Mouse (Mus musculus) gastrocnemius, postnatal 36 days (tissue): ENCODE results near the gene Lztr1. TPM values are rescaled to one million over a fixed set of nuclear protein-coding genes. Genes with fewer than 3 reads are reported as not detected.
A peak's percentile ranks its signal among the peaks of the same experiment; 100 is the strongest.
"Not testable (repeated sequence)": the region's sequence is repeated elsewhere in the genome, so short reads cannot be mapped to it uniquely, and the experiment has no call there.

Experiments used
- DNase-seq, 2 experiments: peaks; one replicate each; pipeline ENCODE4 v3.0.0; 2022
- intact Hi-C: fragments of 180-260 bp; cut with DNase I; formaldehyde crosslinking; loops from one replicate; pipeline ENCODE4 v1.15.1; 2025
- total RNA-seq, 2 experiments: library from RNA; stranded (reverse); gene quantifications; 2 replicates each; pipeline ENCODE4 v1.2.3; 2021

Lztr1 gene
- total RNA-seq, 2 experiments from 2014 or later = 18.8 to 23.2 TPM

DNA sequence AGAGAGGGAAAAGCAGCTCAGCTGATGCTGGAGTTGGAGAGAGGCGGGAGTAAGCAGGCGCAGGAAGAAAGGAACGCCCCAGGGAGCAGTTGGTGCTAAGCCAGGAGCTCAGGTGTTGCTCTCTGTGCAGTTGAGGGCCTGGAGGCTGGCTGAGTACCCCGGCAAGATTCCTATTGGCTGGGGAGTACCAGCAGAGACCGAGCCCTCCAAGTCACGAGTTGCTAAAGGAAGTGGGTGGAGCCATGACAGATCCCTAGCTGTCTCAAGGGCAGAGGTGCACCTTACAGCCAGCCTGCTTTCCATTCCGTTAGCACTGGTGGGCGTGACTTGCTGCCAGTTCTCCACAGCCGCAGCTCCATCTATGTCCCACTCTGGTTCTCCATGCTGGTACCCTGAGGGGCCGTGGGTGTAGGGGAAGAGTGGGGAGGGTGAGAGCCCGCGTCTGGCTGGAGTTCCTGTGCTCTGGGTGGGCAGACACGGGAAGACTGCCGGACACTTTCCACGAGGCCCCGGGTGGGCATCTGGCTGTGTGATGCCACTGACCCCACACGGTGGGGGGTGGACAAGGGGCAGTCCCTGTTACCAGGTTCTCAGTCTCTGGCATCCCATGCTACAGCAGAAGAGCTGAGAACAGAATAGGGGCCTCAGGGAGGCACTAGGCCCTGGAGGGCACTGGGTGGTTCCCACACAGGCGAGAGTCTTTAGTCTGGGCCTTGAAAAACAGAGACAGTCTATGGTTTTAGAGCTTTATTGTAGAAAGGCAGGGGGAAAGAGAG is 45.6 kb downstream of the Lztr1 start:
- DNase-seq = no peak
- intact Hi-C loops = no loop called here

DNA sequence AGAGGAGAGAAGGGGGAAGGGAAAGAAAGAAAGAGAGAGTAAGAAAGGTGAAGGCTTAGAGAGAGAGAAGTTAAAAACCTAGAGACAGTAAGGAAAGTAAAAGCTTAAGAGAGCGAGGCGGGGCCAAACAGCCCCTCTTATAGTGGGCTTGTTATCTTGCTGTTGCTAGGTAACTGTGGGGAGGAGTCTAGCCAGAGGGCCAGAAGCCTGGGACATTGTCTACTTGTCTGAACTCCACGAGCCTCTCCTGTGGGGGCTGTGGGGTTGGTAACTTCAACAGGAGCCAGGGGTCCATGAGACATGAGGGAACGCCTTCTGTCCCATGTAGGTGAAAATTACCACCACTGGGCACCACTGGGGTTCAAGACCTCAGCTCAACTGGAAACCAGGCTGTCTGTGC is 46.2 kb downstream of the Lztr1 start:
- DNase-seq, intact Hi-C loops: not testable (repeated sequence)

DNA sequence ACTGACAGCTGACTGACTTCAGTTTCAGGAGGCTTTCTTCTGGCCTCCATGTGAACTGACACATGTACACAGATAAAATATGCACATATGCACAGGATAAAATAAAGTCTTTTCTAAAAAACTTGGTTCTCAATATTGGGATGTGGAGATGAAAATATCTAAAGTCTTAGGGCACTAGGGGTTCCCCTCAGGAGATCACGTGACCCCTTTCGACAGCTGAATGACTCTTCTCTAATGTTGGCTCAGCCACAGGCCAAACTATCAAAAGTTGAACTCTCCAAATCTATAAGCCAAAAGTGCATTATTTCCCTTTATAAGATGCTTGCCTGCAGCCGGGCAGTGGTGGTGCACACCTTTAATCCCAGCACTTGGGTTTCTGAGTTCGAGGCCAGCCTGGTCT is 47.7 kb downstream of the Lztr1 start:
- no peak for DNase-seq
- intact Hi-C loops = no loop called here

DNA sequence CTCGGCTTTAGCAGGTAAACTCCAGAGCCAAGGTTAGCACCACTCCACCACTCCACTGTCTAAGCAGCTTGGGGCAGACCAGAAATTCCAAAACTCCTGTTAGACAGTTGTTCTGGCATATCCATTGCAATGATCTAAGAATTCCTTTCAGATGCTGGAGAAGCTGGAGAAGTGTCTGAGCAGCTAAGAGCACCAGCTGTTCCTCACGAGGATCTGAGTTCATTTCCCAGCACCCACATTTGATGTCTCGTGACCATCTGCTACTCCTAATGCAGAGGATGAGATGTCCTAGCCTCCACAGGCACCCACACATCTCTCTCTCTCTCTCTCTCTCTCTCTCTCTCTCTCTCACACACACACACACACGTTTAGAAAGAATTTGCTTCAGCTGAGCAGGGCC is 48.4 kb downstream of the Lztr1 start:
- intact Hi-C loops = no loop called here
- DNase-seq = no peak

DNA sequence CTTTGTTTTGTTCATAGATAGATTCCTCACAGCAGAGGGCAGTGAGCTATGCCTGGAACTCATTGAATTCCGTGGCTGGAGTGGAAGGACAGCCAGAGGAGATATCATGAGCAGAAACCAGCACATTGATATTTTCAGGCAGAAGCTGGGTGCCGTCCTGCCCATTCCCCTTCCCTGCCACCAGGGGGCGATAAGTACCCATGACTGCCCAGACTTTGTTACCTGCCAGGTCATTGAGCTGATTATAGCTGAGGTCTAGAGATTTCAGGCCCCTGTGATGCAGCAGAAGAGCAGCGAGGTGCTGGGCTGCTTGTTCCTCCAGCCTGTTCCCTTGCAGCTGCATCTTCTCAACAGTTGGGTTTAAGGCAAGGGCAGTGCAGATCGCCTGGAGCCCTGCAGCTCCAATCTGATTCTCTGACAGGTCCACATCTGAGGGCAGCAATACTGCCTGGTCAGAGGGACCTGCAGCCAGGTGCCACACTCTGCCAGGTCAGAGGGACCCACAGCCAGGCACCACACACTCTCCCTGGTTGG is 49.5 kb downstream of the Lztr1 start:
- intact Hi-C loops = no loop called here
- peak; percentile 43 to 49 for DNase-seq

DNA sequence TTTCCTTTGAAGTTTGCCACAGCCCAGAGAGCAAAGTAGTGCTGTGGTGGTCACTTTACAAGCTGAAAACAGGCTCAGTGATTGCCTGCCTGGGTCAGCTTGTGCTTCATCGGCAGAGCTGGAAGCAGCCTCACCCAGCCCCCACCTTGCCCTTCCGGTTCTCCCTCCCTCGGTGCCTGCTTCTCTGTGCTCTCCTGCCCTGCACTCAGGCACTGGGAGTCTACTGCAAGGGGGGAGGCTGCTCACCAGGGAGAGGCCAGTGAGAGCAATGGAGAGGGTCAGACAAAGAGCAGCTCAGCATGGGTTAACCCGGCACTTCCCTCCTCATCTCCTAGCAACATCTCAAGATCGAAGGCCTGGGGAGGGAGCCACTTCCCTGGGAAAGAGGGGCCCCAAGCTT is 50.3 kb downstream of the Lztr1 start:
- intact Hi-C loops = no loop called here

DNA sequence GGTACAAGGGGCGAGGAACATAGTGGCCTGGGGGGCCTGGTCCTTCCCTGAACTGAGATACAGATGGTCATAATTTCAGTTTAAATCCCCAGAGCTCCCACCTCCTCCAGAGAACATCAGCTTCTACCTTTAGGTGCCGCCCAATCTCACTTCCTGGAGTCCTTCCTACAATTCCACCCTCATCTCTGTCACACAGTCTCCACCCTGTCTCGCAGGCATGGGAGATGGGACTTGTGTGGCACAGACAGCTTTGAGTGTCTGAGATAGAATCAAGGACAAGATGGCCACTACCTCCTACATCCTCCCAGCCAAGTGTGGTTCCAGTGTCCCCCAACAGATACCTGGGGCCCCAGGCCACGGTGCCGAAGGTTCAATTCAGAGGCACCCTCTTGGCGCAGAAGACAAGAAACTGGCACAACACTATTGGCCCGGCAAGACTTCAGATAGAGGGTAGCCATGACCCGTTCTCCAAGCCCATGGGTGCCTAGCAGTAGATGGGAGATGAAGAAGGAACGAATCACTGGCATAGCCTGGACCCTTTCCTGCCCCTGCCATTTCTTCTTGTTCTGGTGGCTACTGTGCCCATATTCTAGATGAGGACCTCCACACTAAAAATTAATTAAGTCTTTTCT is 51.0 kb downstream of the Lztr1 start:
- intact Hi-C loops = loop anchor here (1.0 kb wide), 1 partner anchor 60 kb away; the partner anchor contains the start of gene Smpd4
- DNase-seq = no peak

More for the DNA sequence above, 50.3 kb downstream of the Lztr1 start:
- DNase-seq = no peak

DNA sequence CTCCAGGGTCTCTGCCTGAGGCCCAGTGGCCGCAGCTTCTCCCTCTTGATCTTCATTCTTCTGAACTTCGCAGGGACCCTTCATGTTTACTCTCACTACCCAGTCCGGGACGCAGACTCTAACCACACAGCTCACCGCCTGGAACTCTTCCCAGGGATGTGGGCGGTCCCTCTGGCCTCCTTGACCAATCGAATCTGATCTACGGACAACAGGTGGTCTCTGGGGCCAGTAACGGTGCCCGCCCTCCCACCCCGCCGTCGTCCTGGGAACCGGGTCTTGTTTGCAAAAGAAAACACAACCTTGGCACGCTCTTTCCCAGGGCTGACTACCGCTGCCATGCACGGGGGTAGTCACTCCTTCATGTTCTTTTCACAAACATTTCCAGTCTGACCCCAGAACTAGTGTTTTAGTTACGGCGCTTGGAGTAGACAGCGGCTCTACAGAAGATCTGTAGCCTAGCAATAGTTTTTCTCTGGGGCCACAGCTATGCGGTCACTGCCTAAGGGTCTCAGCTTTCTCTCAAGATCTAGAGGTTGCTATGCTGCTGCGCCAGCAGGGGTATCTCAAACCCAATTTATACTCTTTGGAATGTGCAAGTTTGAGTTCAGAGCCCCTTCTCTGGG is 52.8 kb downstream of the Lztr1 start, which contains the start of gene Lrrc74b:
Lrrc74b (minus strand) TSS at position 120 of the 623 bp plus-strand sequence.
- intact Hi-C loops = no loop called here
- DNase-seq = peak; percentile 63 to 69

DNA sequence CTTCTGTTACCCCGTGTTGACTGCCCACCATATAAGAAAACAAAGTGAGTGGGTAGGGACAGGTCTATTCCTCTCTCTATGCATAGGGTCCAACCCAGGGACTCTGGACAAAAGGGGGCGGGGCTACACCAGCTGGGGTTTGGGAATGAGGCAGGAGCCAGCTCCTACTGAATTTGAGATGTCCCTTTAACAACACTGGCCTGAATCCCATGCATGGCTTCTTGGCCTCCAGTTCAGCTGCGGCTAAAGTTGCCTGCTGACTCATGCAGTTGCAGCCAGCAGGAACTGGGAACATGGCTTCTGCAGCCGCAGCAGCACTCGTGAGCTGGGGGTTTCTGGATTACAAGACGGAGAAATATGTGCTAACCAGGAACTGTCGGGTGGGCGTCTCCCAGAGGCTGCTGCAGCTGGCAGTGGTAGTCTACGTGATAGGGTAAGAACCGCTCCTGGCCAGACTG is 53.3 kb downstream of the Lztr1 start, which contains the start of gene P2rx6:
P2rx6 (plus strand) TSS at position 135 of the 458 bp plus-strand sequence.
- intact Hi-C loops = no loop called here
- DNase-seq = peak; percentile 57 to 65

DNA sequence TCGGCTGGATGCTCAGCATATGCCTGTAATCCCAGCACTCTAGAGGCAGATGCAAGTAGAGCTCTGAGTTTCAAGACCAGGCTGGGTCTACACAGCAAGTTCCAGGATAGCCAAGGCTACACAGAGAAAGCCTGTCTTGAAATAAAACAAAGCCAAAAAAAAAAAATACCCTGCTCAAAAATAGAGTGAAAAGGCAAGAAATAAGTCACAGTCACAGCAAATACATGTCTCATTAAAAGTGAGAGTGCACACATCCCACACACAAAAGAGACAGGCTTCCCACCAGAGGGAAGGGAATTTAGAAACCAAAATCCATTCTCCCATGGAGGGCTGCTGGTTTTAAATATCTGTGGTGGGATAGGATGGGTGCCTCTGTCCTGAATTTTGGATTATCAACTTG is 55.1 kb downstream of the Lztr1 start:
- DNase-seq = no peak
- intact Hi-C loops = no loop called here

DNA sequence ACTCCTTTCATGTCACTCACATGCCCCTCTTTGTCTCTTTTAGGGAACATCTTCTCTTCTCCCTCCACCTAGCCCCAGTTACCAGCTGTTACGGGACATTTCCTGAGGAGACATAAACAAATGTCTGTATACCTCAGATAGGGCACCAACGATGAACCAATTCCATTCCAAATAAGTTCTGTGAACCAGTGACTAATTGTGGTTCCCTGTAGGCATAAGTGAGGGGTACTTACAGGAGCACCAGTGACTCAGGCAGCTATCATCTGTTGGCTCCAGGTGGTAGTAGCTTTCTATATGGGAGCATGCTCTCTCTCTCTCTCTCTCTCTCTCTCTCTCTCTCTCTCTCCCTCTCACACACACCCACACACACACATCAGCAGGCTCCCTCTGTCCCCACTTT is 55.7 kb downstream of the Lztr1 start:
- DNase-seq = no peak
- intact Hi-C loops = no loop called here

DNA sequence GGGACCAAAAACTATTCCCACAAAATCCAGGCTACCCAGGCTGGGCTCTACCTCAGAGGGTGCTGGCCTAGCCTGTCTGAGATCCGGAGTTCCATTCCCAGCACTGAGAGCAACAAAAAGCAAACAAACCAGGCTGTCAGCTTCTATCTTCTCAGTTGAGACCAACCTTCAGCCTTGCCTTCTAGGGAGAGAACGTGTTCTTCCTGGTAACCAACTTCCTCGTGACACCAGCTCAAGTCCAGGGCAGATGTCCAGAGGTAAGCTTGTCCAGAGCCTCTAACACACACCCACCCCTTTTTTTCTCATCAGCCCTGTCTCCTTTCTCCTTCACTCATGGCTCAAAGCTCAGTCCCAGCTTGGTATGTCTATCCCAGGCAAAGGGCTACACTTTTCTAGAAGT is 56.3 kb downstream of the Lztr1 start:
- intact Hi-C loops = no loop called here

DNA sequence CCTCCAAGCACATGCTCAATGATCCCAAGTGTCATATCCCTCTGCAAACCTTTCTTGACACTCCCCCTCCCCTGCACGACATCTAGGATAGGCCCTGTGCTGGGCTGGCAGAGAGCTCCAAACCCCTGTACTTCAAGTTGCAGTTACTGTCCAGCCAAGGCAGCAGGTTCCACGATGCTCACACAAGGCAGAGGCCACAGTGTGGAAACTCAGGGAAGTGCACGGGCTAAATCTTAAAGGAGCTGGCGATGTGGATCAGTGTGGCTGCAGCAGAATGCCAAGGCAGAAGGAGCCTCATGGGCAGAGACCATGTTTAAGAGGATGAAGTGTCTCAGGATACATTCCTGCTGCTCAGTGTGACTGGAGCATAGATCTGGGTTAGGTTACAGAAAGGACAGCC is 57.7 kb downstream of the Lztr1 start:
- no peak for DNase-seq
- intact Hi-C loops = no loop called here

More for the DNA sequence above, 56.3 kb downstream of the Lztr1 start:
- DNase-seq = no peak

Other genes with a start within 250 kb of the Lztr1 start
- 1 to 10 TPM in 1 of 2 experiments, under 1 TPM in 1; 0.91 to 1.4 TPM for gene Tmem191c, start 232.6 kb upstream of the Lztr1 start, total RNA-seq
- under 1 TPM in 1 of 2 experiments, not detected in 1; 0.27 TPM for gene Serpind1, start 177.3 kb upstream of the Lztr1 start, total RNA-seq
- 10 to 100 TPM; 14.2 to 15.6 TPM for gene Snap29, start 102.7 kb upstream of the Lztr1 start, total RNA-seq
- gene Pi4ka, start 102.4 kb upstream of the Lztr1 start, total RNA-seq = 10 to 100 TPM; 16.7 to 18.2 TPM
- gene Crkl, start 56.7 kb upstream of the Lztr1 start, total RNA-seq = 10 to 100 TPM; 17.3 to 17.6 TPM
- gene Aifm3, start 19.1 kb upstream of the Lztr1 start, total RNA-seq = under 1 TPM in 1 of 2 experiments, not detected in 1; 0.20 TPM
- gene Thap7, start 22.4 kb downstream of the Lztr1 start, total RNA-seq = 10 to 100 TPM; 12.8 to 14.4 TPM
- gene Lrrc74b, start 52.6 kb downstream of the Lztr1 start, total RNA-seq = 1 to 10 TPM; 1.0 to 1.6 TPM
- 1 to 10 TPM; 8.0 to 9.3 TPM for gene P2rx6, start 53.2 kb downstream of the Lztr1 start, total RNA-seq
- gene Slc7a4, start 74.5 kb downstream of the Lztr1 start, total RNA-seq = under 1 TPM in 1 of 2 experiments, not detected in 1; 0.12 TPM
- gene Smpd4, start 110.7 kb downstream of the Lztr1 start, total RNA-seq = 10 to 100 TPM in 1 of 2 experiments, 1 to 10 TPM in 1; 9.4 to 13.1 TPM
- gene Ccdc74a, start 137.8 kb downstream of the Lztr1 start, total RNA-seq = under 1 TPM in 1 of 2 experiments, not detected in 1; 0.82 TPM
- 10 to 100 TPM; 16.5 to 20.0 TPM for gene Med15, start 224.2 kb downstream of the Lztr1 start, total RNA-seq